Mouse (Mus musculus): Measurements from ENCODE around the gene Epsti1. TPM values are rescaled to one million over a fixed set of nuclear protein-coding genes. Genes with fewer than 3 reads are reported as not detected.
A peak's percentile ranks its signal among the peaks of the same experiment; 100 is the strongest.
"Not testable (repeated sequence)": the region's sequence is repeated elsewhere in the genome, so short reads cannot be mapped to it uniquely, and the experiment has no call there.

Epsti1 gene
- total RNA-seq (2018; cell fraction: chromatin; rRNA removed) = 100 to 1,000 TPM in 17 of 26 experiments, 10 to 100 TPM in 9; 31.2 to 450 (median 187) TPM
- total RNA-seq (2018; cell fraction: cytosol; rRNA removed) = 100 to 1,000 TPM in 14 of 26 experiments, 10 to 100 TPM in 12; 68.4 to 335 (median 169) TPM
- total RNA-seq (2018; cell fraction: nucleus; rRNA removed) = 100 to 1,000 TPM in 14 of 26 experiments, 10 to 100 TPM in 12; 35.4 to 234 (median 167) TPM
- polyA plus RNA-seq (2018) = 80.3 to 135 TPM (median 124 TPM) in 3 replicates

DNA sequence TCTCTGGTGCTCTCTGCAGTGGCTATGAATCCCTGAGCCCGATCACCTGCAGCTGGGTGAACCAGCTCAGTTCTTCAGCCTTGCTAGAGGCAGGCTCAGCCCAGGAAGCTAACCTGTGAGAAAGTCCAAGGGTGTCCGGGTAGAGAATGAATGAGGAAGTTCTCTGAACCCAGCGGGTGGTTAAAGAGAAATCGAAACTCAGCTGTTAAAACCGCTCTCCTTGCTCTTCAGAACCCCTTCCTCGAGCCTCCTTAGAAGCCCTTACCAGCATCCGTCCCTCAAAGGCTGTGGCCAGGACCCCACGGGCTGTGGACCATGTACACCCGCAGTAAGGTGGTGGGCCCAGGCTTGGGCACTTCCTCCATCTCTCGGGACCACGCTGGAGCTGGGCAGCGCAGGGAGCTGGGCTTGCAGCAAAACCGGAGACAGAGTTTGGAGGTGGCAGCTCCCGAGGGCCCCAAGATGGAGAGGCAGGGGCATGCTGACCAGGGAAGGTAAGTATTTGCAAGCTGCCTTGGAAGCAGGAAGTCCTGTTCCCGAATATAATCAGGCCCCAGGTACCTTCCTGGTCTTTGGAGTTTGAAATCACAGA, at the start of gene Epsti1:
Gene Epsti1 (plus strand): TSS at position 69 of the 592 bp plus-strand sequence.
- Histone ChIP-seq H3K79me2 (ENCODE audit: inconsistent target) (peaks cover 51% of the 10 kb centered on the region), H3K4me3 (ENCODE audit: inconsistent target) (peak within 1 kb of the TSS; percentile 79), H3K27ac (peak within 1 kb of the TSS; percentile 82), H3K36me3 (ENCODE audit: inconsistent target) (no peaks in the 10 kb centered on the region)
- 0% methylated on average over 15 of the region's 15 CpGs for WGBS (ENCODE audit: missing documents)

DNA sequence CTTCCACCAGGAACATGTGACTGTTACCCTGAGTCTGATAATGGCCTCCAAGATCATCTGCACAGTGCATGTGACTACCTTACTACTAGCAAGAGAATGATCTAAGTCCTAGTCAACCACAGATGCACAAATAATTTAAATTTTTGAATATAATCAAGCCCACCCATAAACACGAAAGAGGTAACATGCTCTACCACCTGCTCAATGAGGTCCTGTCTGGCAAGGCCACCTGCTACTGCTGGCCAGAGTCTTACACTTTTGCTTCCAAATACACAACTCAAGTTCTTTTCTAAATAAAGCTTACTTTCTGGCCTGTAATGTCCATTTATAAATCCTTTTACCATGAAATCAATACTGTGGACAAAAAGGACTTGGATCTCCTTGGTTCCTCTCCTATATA, 44.1 kb upstream of the Epsti1 start:
- WGBS (ENCODE audit: missing documents) = 93% methylated on average over 1 of the region's 1 CpGs
- Histone ChIP-seq H3K27ac (no peak overlapping the region), H3K36me3 (ENCODE audit: inconsistent target) (no peaks in the 10 kb centered on the region), H3K4me3 (ENCODE audit: inconsistent target) (no peak overlapping the region), H3K79me2 (ENCODE audit: inconsistent target) (peaks cover 72% of the 10 kb centered on the region; the same call in 1 of the 2 replicates)

DNA sequence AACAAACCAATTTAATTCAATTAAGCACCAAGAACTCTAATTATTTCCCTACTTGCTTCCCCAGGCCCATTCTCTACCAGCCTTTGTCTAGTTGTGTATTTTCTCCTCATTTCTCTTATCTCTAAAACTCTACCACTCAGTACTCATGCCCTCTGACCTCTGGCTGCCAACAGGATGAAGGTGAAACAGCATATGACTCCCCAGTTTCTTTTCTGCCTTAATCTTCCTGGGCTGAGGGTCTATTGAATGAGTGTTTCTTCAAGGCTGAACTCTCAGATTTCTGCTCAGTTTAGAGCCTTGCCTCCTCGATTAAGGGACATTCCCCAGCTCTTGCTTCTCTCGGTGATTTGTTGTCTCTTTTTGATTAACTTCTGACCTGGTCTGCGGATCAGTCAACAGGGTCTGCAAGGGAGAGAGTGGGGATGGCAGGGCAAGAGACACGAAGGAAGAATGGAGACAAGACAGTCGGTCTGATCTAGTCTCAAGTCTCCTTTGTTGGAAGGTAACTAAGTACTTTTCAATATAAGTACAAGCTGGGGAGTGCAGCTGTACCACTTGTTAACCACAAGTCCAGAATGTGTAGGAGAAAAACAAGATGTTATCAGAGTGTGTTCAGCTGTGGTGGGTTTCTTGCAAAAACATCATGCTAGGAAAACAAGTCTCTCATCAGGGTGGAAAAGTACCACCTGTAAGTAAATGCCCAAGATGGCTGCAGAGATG, 43.0 kb upstream of the Epsti1 start:
- Histone ChIP-seq H3K4me3 (ENCODE audit: inconsistent target) (no peak overlapping the region), H3K36me3 (ENCODE audit: inconsistent target) (no peaks in the 10 kb centered on the region), H3K27ac (no peak overlapping the region), H3K79me2 (ENCODE audit: inconsistent target) (peaks cover 83% of the 10 kb centered on the region; the same call in 1 of the 2 replicates)
- 85% methylated on average over 5 of the region's 5 CpGs for WGBS (ENCODE audit: missing documents)

DNA sequence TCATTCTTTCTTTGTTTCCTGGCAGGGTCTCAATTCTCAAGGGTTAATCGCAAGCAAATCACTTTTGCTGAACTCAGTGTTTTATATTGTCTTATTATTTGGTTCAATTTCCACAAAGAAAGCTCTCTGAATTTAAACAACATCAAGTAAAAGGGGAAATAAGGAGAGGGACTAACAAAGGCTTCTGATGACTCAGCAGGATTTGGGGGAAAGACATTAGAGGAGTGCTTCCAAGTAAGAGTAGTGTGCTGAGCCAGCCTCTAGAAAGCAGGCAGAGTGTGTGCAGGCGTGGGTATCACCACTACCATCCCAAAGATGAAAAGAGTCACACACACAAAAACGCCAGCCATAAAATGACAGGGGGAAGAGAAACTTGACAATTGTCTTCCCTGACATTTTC, 40.0 kb upstream of the Epsti1 start:
- no peaks in the 10 kb centered on the region for H3K36me3 ChIP-seq (ENCODE audit: inconsistent target)
- H3K79me2 ChIP-seq (ENCODE audit: inconsistent target) = peaks cover 88% of the 10 kb centered on the region; the same call in 1 of the 2 replicates
- H3K27ac ChIP-seq = peak overlapping the region; percentile 29
- WGBS (ENCODE audit: missing documents) = 40% methylated on average over 3 of the region's 3 CpGs
- H3K4me3 ChIP-seq (ENCODE audit: inconsistent target) = no peak overlapping the region

DNA sequence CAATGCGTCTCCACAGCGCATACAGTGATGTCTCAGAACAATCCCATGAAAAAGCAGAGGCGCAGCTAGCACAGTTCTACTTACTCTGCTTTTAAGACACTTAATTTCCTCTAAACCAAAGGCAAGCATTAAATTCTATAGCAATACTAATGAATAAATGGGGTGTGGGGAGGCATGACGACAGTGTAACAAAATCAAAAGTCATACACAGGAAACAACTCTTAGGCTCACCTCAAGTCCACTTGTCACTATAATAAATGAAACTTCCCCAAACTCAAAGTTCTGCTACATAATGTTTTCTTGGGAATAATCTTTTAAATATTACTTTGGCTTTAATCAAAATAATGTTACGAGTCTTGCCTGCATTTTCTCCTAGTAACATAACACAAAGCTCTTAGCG, 39.5 kb upstream of the Epsti1 start:
- 77% methylated on average over 6 of the region's 6 CpGs for WGBS (ENCODE audit: missing documents)
- peak overlapping the region; percentile 29 for H3K27ac ChIP-seq
- H3K4me3 ChIP-seq (ENCODE audit: inconsistent target) = no peak overlapping the region
- no peaks in the 10 kb centered on the region for H3K36me3 ChIP-seq (ENCODE audit: inconsistent target)
- peaks cover 83% of the 10 kb centered on the region; the same call in 1 of the 2 replicates for H3K79me2 ChIP-seq (ENCODE audit: inconsistent target)

DNA sequence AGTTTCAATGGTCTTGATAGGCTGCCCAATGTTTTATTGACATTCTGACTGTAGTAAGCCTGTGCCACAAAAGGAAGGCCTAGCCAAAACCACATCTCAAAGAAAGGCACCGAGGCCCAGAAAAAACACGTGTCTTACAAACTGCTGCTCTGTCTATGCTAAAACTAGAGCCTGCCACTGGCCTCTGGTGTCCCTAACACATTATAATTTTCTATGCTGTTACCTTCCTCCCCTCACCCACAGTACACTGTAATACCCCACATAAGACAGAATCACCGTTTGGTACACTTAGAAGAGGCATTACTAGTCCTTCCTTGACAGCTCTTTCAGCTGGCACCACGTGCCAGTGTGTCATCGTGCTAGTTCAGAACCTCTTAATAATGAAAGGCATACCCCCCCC, 36.4 kb upstream of the Epsti1 start:
- Histone ChIP-seq H3K27ac (no peak overlapping the region), H3K79me2 (ENCODE audit: inconsistent target) (peaks cover 83% of the 10 kb centered on the region; the same call in 1 of the 2 replicates), H3K36me3 (ENCODE audit: inconsistent target) (no peaks in the 10 kb centered on the region), H3K4me3 (ENCODE audit: inconsistent target) (no peak overlapping the region)
- 51% methylated on average over 4 of the region's 5 CpGs for WGBS (ENCODE audit: missing documents)

DNA sequence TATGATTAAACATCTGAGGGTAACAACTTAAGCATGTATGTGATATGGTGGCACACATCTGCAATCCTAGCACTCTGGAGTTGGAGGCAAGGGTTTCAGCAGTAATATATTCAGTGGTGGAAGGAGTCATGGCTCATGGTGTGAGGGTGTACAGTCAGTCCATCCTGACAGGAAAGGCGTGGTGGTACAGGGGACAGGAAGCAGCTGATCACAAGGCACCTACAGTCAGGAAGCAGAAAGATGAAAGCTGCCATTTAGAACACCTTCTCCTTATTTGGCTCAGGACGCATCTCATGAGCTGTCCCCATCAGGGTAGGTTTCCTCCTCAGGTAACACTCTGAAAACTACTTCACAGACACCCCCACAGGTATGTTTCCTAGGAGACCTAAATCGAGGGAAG, 33.1 kb upstream of the Epsti1 start:
- 31% methylated on average over 2 of the region's 3 CpGs for WGBS (ENCODE audit: missing documents)
- H3K79me2 ChIP-seq (ENCODE audit: inconsistent target) = peaks cover 77% of the 10 kb centered on the region; the same call in 1 of the 2 replicates
- H3K27ac ChIP-seq = peak overlapping the region; percentile 5; the same call in 1 of the 2 replicates
- H3K36me3 ChIP-seq (ENCODE audit: inconsistent target) = no peaks in the 10 kb centered on the region
- no peak overlapping the region for H3K4me3 ChIP-seq (ENCODE audit: inconsistent target)

DNA sequence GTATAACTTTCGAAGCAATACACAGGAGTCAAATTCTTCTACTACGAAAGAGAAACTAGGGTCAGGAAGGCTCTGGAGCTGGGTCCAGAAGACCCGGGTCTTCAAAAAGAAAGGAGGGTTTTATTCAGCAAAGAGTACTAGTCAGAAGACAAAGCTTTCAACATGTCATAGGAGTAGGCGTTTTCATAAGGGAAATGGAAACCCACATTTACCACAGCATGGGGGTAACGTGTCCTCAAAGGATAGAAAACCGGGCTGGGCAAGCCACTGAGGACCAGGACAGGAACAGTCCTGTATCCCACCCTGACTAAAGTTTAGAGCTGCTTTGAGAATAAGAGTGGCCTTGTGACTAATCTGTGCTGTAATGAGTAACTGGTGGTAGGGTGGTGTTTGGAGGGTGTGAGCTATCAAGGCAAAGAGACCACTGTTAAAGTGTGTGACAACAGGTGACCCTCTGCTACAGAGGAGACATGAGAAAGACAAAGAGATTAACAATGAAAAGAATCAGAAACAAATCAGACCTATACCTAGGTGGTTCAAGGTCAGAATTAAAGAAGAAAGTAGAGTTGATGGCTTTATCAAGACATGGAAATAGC, 32.6 kb upstream of the Epsti1 start:
- no peaks in the 10 kb centered on the region for H3K36me3 ChIP-seq (ENCODE audit: inconsistent target)
- no peak overlapping the region for H3K4me3 ChIP-seq (ENCODE audit: inconsistent target)
- H3K27ac ChIP-seq = peak overlapping the region; percentile 5; the same call in 1 of the 2 replicates
- H3K79me2 ChIP-seq (ENCODE audit: inconsistent target) = peaks cover 75% of the 10 kb centered on the region; the same call in 1 of the 2 replicates
- WGBS (ENCODE audit: missing documents) = 23% methylated on average over 6 of the region's 6 CpGs

DNA sequence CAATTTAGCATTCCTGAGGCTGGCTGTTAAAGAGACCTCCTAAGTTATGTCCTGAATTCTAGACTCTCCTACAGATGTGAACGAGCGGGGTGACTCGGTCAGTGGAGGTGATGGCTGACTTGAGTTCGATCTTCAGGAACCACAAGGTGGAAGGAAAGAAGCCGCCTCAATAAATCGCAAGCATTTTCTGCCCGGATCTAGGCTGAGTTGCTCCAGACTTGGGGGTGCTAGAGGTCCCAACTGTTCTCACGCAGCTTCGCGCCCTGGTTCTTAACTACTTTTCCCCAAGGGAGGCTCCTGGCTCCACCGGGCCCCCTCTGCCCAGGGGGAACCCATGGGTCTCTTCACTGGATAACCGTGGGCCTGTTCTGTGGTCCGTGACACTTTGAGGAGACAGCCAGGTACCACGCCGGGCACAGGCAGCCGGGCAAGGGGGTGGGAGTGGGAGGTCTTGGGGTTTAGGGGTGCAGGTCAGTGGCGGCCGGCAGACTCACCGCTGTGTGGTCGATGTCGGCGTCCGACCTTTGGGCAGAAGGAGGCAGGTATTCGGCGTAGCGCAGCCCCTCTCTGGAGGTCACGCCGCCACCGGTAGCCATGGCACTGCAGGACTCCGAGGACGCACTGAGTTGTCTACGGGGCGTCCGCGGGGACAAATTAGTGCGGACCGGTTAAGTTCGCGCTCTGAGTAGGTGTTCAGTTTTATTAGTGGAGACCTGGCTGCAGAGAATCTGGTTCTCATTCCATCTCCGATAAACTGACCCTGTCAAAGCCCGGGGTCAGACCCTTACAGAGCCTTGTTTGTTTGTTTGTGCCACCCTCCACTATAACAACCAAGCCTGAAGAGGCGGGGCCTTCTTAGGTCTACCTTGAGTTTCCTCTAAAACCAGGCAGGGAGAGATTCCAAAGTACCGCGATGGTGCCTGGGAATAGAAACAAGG, 29.5 kb upstream of the Epsti1 start, which contains the start of gene Dnajc15:
Gene Dnajc15 (minus strand): TSS at position 822 of the 938 bp plus-strand sequence.
- H3K4me3 ChIP-seq (ENCODE audit: inconsistent target) = peak within 1 kb of the TSS; percentile 92
- H3K79me2 ChIP-seq (ENCODE audit: inconsistent target) = peaks cover 51% of the 10 kb centered on the region; the same call in 1 of the 2 replicates
- no peaks in the 10 kb centered on the region for H3K36me3 ChIP-seq (ENCODE audit: inconsistent target)
- H3K27ac ChIP-seq = peak within 1 kb of the TSS; percentile 58
- 3% methylated on average over 44 of the region's 44 CpGs for WGBS (ENCODE audit: missing documents)

DNA sequence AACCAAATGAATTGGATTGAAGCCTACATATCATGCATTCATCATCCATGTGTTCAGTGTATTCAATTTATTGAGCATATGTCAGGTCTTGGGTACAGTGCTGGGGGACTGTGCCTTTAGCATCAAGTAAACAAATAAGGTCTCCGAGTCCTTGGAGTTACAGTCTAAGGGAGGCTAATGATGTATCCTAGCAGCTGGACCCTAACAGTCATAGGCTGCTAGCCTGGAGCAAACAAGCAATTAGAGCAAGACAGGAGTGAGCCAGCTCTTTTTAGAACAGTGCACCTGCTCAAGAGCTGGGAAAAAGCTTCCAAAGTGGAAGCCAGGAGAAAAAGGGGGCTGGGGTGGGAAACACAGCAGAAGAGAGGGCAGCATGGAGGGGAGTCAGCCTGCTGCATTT, 27.8 kb upstream of the Epsti1 start:
- H3K4me3 ChIP-seq (ENCODE audit: inconsistent target) = no peak overlapping the region
- H3K27ac ChIP-seq = peak overlapping the region; percentile 38
- H3K79me2 ChIP-seq (ENCODE audit: inconsistent target) = peaks cover 35% of the 10 kb centered on the region; the same call in 1 of the 2 replicates
- WGBS (ENCODE audit: missing documents) = 100% methylated on average over 1 of the region's 1 CpGs
- H3K36me3 ChIP-seq (ENCODE audit: inconsistent target) = no peaks in the 10 kb centered on the region

DNA sequence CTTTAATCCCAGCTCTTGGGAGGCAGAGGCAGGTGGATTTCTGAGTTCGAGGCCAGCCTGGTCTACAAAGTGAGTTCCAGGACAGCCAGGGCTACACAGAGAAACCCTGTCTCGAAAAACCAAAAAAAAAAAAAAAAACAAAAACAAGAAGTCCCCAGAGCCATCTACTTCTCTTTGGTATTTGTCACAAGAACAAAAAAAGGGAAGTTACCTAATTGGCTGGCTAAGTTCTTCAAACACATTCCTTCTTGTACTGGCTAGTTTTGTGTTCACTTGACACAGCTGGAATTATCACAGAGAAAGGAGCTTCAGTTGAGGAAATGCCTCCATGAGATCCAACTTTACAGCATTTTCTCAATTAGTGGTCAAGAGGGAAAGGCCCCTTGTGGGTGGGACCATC, 26.2 kb upstream of the Epsti1 start:
- H3K36me3 ChIP-seq (ENCODE audit: inconsistent target); H3K4me3 ChIP-seq (ENCODE audit: inconsistent target): not testable (repeated sequence)
- H3K27ac ChIP-seq = peak overlapping the region; percentile 89
- WGBS (ENCODE audit: missing documents) = no CpG with 5 or more reads among the region's 2 CpGs
- peaks cover 18% of the 10 kb centered on the region; the same call in 1 of the 2 replicates for H3K79me2 ChIP-seq (ENCODE audit: inconsistent target)

DNA sequence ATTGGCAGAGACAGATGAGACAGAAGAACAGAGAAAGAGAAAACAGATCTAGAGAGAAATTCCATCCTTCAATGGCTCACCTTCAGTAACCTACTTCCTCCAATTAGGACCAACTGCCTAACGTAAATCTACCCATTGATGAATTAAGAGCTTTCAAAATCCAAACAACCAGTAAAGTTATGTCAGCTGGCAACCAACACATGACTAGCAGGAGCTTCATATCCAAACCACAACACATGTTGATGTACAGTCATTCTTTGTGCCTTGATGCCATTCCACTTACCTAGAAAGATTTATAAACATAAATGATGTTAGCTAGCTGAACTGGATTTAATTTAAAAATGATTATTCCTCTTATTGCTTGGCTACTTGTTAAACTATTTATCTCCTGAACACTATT, 22.0 kb upstream of the Epsti1 start:
- Histone ChIP-seq H3K79me2 (ENCODE audit: inconsistent target) (no peaks in the 10 kb centered on the region), H3K36me3 (ENCODE audit: inconsistent target) (no peaks in the 10 kb centered on the region), H3K4me3 (ENCODE audit: inconsistent target) (no peak overlapping the region), H3K27ac (no peak overlapping the region)
- WGBS (ENCODE audit: missing documents) = 93% methylated on average over 1 of the region's 1 CpGs

DNA sequence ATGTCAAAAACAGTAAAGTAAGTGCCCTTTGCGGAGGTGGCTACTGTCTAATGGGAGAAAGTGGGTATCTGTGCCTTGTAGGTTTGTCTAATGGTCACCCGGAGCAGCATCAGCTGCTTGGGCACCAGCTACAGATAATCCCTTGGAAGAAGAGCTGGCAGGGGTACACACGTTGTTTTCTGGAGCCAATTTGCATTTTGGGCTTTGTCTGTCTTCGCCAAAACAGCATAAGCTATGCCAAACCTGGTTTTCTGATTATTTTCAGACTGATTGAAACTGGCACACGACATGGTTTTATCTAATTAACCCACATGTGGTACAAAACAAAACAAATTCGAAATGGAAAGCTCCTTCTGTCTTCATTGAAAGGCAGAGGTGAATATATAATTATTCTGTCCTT, 21.4 kb upstream of the Epsti1 start:
- no peaks in the 10 kb centered on the region for H3K79me2 ChIP-seq (ENCODE audit: inconsistent target)
- H3K4me3 ChIP-seq (ENCODE audit: inconsistent target) = no peak overlapping the region
- no peak overlapping the region for H3K27ac ChIP-seq
- no peaks in the 10 kb centered on the region for H3K36me3 ChIP-seq (ENCODE audit: inconsistent target)
- WGBS (ENCODE audit: missing documents) = 96% methylated on average over 6 of the region's 6 CpGs

DNA sequence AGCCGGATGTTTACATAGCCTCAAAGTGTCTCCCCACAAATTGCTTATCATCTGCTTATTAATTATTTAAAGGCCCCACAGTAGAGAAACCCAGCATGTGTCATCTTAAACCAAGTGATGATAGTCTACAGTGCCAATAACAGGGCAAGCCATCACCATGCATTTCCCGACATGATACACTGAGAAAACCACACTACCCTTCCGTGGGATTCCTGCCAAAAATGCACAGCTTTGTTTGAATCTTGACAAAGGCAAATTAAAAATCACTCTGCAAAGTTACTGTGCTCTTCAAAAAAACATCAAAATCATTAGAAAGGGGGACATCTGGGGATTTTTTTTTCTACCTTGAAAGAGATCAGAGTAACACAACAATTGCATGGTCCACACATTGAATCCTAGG, 17.7 kb upstream of the Epsti1 start:
- WGBS (ENCODE audit: missing documents) = 98% methylated on average over 3 of the region's 3 CpGs
- Histone ChIP-seq H3K79me2 (ENCODE audit: inconsistent target) (no peaks in the 10 kb centered on the region), H3K27ac (no peak overlapping the region), H3K36me3 (ENCODE audit: inconsistent target) (no peaks in the 10 kb centered on the region), H3K4me3 (ENCODE audit: inconsistent target) (no peak overlapping the region)
